Mouse (Mus musculus): ENCODE measurements around the gene Akr1e1.

Gene Akr1e1
- long read RNA-seq, experiment 1, transcript Akr1e1-201 (10 exons, 3,463 nt) = major isoform, 56 of 62 reads
- long read RNA-seq, experiment 1, partial matches to known transcripts = 3 of 62 reads
- long read RNA-seq, experiment 1, other reads (novel, unspliced or antisense) = 3 of 62 reads
- long read RNA-seq, experiment 2, transcript Akr1e1-201 (10 exons, 3,463 nt) = major isoform, 53 of 57 reads
- long read RNA-seq, experiment 2, partial matches to known transcripts = 3 of 57 reads
- long read RNA-seq, experiment 2, other reads (novel, unspliced or antisense) = 1 of 57 reads

GRCm38 (mm10) chr13:4608961-4609409 lies at the start of gene Akr1e1:
Akr1e1 (minus strand) TSS chr13:4609174.
- intact Hi-C loops (cut with DNase I) = loop anchor here (10.0 kb wide), 2 partner anchors 304 to 484 kb away; no protein-coding TSS in a partner anchor

DNA sequence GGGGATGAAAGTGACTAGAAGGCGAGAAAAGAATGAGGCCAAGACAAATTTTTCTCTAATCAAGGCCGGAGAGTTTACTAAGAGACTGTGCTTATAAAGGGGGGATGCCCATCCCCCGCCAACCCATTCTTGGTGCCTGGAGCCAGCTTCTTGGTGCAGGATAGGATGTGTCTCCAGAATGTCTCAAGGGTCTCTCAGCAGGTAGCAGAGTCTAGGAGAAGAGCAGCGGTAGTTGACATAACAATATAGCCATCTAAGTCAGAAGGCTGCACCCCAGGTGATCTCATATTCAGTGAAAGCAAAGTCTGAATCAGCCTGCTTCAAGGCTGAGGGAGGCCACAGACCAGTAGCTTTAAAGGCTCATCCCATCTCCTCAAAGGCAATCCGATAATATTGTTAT lies 49.4 kb upstream of the Akr1e1 start:
- intact Hi-C loops (cut with DNase I) = no loop called here

GRCm38 (mm10) chr13:4656277-4657146 lies 47.5 kb upstream of the Akr1e1 start:
- intact Hi-C loops (cut with DNase I) = no loop called here

- intact Hi-C loops (cut with DNase I) = no loop called here
Measured at GRCm38 (mm10) chr13:4650190-4650589, 41.2 kb upstream of the Akr1e1 start.

DNA sequence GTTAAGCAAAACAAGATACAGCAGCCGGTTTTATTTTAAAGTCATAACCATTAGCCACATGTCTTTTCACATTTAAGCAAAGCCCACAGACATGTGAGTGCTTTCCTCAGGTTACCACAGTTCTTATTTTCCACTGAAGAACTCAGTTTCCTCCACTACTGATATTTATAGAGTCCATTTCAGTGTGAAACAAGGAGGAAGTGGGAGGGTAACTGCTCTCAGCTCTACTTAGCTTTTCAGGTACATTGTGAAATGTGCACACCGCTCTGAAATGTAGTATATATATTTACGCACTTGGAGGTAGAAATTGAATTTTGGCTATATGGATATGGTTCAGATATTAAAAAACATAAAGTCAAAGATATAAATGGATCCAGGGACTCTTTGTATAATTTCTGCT lies 36.3 kb upstream of the Akr1e1 start:
- intact Hi-C loops (cut with DNase I) = no loop called here

DNA sequence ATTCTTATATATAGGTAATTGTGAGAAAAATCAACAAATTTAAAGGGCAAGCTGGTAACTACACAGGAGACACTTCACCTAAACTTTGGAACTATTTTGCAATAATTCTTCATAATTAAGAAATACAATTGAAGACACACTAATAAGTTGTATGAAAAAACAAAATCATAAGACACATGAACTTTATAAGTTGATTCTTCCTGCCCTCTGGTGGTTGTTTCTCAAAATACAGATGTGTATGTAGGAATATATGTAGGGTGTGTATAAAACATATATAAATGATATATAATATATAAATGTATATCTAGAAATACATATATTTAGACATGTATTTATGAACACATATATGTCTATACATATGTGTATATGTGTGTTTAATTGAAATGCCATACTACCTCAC lies 1.9 kb upstream of the Akr1e1 start:
- intact Hi-C loops (cut with DNase I) = loop anchor here (5.0 kb wide), 1 partner anchor 599 kb away; no protein-coding TSS in a partner anchor

DNA sequence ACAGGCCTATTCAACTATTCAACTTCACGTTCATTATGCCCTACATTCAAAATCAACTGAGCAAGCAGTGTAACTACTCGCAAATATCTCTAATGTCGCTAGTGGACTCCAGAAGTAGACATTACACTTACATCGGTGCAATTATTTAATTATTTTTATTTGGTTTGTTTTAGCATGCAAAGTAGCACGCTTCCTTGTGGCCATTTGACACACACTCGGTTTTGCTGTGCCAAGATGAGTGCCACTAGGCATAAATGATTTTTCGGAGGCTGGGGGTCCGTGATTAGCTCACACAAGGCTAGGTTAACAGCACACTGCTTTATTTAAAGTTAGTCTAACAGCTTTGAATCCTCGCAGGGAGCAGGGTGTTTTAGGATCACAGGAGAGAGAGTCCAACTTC lies 444 bp downstream of the Akr1e1 start:
- intact Hi-C loops (cut with DNase I) = loop anchor here (10.0 kb wide), 2 partner anchors 304 to 484 kb away; no protein-coding TSS in a partner anchor

DNA sequence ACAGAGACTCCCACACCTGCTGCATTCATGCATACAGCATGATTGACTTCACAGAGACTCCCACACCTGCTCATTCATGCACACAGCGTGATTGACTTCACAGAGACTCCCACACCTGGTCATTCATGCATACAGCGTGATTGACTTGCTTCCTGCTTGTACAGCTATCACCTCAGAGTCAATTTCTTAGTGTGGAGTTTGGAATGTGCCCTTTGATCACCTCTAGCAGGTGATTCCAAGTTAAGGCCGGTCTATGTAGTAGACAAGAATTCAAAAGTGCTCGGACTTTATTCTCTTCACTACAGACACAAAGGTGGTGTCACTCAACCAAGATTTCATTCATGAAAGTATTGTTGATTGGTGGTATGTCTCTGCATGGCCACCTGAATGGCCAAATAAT lies 2.2 kb downstream of the Akr1e1 start:
- intact Hi-C loops (cut with DNase I) = loop anchor here (10.0 kb wide), 2 partner anchors 302 to 482 kb away; no protein-coding TSS in a partner anchor

- intact Hi-C loops (cut with DNase I) = loop anchor here (10.0 kb wide), 2 partner anchors 299 to 479 kb away; no protein-coding TSS in a partner anchor
Measured at GRCm38 (mm10) chr13:4603431-4603830, 5.5 kb downstream of the Akr1e1 start.

- intact Hi-C loops (cut with DNase I) = no loop called here
Measured at GRCm38 (mm10) chr13:4576921-4577320, 32.1 kb downstream of the Akr1e1 start.

- intact Hi-C loops (cut with DNase I) = no loop called here
Measured at GRCm38 (mm10) chr13:4573871-4574270, 35.1 kb downstream of the Akr1e1 start, which contains the start of gene Akr1c21. Akr1c21 (plus strand) TSS chr13:4574075.

DNA sequence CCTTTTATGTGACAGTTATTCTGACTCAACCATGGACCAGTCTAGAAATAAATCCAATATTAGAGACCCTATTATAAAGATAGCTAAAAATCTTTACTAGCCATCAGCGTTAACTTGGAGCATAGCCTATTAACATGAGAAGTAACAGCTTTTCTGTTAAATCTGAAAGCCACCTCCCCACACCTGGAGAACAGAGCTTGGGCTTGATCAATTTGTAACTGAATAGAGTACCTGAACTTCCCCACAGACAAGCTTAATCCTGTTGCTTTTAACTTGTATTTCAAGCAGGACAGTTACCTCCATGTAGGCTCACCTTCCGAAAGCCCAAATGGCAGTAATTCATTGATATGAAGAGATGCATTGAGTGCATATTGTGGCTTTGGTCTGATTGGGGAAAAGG lies 43.0 kb downstream of the Akr1e1 start:
- intact Hi-C loops (cut with DNase I) = no loop called here

DNA sequence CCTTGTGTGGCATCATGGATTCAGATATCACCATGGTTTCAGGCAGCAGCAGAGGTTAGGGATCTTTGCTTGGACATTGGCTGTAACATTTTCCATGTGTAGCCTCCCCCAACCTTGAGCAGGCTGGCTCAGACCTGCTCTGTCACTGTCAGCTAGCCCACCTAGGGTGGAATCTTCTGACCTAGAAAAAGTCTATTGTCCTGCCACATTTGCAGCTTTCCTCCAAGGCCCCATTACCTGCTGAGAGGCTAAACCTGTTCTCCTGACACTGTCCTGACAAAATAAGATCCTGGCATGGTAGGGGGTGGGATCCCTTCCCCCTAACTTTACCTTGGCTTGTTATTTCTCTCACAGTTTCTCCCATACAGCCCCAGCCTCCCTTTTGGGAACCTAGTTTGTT lies 48.5 kb downstream of the Akr1e1 start:
- intact Hi-C loops (cut with DNase I) = no loop called here

DNA sequence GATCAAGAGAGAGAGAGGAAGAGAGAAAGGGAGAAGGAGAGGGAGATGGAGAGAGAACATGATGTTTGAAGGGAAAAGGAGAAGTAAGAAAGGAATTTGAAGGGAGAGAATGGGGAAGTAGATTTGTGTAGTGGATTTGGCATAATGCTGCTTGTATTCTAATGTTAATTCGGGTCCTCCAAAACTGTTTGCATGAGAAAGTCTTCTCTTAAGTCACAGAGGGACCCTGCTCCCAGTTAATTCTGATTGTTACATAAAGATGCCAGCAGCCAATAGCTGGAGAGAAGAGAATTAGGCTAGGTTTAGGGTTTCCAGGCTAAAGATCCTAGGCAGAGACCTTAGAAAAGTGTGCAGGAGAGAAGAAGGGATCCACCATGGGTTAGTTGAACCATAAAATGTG lies 49.8 kb downstream of the Akr1e1 start:
- intact Hi-C loops (cut with DNase I) = no loop called here
